Mouse (Mus musculus): ENCODE measurements around the gene Phf7.

- TF ChIP-seq POLR2A (IDR thresholded peaks at IDR 0.05; ENCODE audit: low read depth, low read length) (no peak), CTCF (IDR thresholded peaks at IDR 0.05; ENCODE audit: extremely low read depth, insufficient read depth, insufficient read length, insufficient replicate concordance) (no peak)
These were observed 509 bp upstream of the Phf7 start for GRCm38 (mm10) chr14:31251626-31252025.

Data from spleen, adult 2 months (tissue).